In genomic region chr14:106836179-106836578, GRCm38 (mm10) we compare ENCODE assay signal across 14 mouse cellular contexts.
DNase-seq lines count a peak whose midpoint lies in the region; ATAC-seq lines count a peak whose summit lies in the region.
"Had no signal": no experiment of that assay in that cellular context is flagged by ENCODE, and none has a peak within 500 bp of the region (broad histone marks: within the 10 kb centered on the region; RNA-seq: fewer than 3 reads in every experiment).

No protein-coding gene starts in this region.

- peak overlapping the region; percentile 9; the same call in 1 of the 2 replicates for H3K4me2 ChIP-seq in forebrain, embryonic 16.5 days (ENCODE audit: low read length)
- H3K4me2 ChIP-seq in neural tube, embryonic 13.5 days = no peak overlapping the region
- no peak overlapping the region for H3K4me2 ChIP-seq in intestine, embryonic 16.5 days (ENCODE audit: low read depth, low read length)
- H3K4me2 ChIP-seq: liver, embryonic 11.5 days had no signal

- H3K27ac ChIP-seq in forebrain, embryonic 16.5 days (ENCODE audit: low read length) = no peak overlapping the region
- no peak overlapping the region for H3K27ac ChIP-seq in midbrain, embryonic 10.5 days (replicated peaks)
- no peak overlapping the region for H3K27ac ChIP-seq in neural tube, embryonic 13.5 days (replicated peaks)
- no peak overlapping the region for H3K27ac ChIP-seq in intestine, embryonic 16.5 days (ENCODE audit: low read length)

- peak; percentile 39 for DNase-seq in embryo, embryonic 11 days
- peak; percentile 47 for DNase-seq in midbrain, embryonic 10.5 days (ENCODE audit: low spot score)
- DNase-seq in spleen, postnatal 4 days (ENCODE audit: low spot score in 2 of 2) = no peak
- no peak for DNase-seq in frontal cortex, postnatal 36 days (ENCODE audit: low spot score in 2 of 2)
- no peak for DNase-seq in spleen, postnatal 36 days (ENCODE audit: low spot score in 2 of 2)
- DNase-seq: adrenal gland, postnatal 25 days; kidney, adult 18-20 months; right cerebral cortex, adult 18-20 months; thymus, adult 2 months had no signal

- H3K4me1 ChIP-seq in forebrain, embryonic 16.5 days (replicated peaks; ENCODE audit: control insufficient read depth, insufficient read depth, low read length) = peaks cover 3% of the 10 kb centered on the region; the same call in 1 of the 2 replicates
- H3K4me1 ChIP-seq in midbrain, embryonic 10.5 days = peaks cover 13% of the 10 kb centered on the region
- H3K4me1 ChIP-seq in neural tube, embryonic 13.5 days (replicated peaks) = 0 out of 2 replicates have a peak, but pooled peaks cover 4% of the 10 kb centered on the region
- no peaks in the 10 kb centered on the region for H3K4me1 ChIP-seq in intestine, embryonic 16.5 days (ENCODE audit: control insufficient read depth, insufficient read depth, low read length)

- H3K27me3 ChIP-seq in forebrain, embryonic 16.5 days (replicated peaks; ENCODE audit: control insufficient read depth, insufficient read depth, low read length) = no peaks in the 10 kb centered on the region
- H3K27me3 ChIP-seq in midbrain, embryonic 10.5 days (ENCODE audit: low read depth, poor library complexity, severe bottlenecking) = no peaks in the 10 kb centered on the region
- no peaks in the 10 kb centered on the region for H3K27me3 ChIP-seq in neural tube, embryonic 13.5 days
- H3K27me3 ChIP-seq in intestine, embryonic 16.5 days (replicated peaks; ENCODE audit: control insufficient read depth, insufficient read depth, low read length) = no peaks in the 10 kb centered on the region

- peak; percentile 96 for ATAC-seq in forebrain, embryonic 16.5 days
- peak; percentile 88 for ATAC-seq in neural tube, embryonic 13.5 days (ENCODE audit: low read depth)
- ATAC-seq in intestine, embryonic 16.5 days = no peak
- ATAC-seq: lung, postnatal 0 days had no signal

- H3K9me3 ChIP-seq in forebrain, embryonic 16.5 days (ENCODE audit: control insufficient read depth, low read length) = no peaks in the 10 kb centered on the region
- H3K9me3 ChIP-seq in midbrain, embryonic 10.5 days (replicated peaks) = no peaks in the 10 kb centered on the region
- no peaks in the 10 kb centered on the region for H3K9me3 ChIP-seq in neural tube, embryonic 13.5 days
- no peaks in the 10 kb centered on the region for H3K9me3 ChIP-seq in intestine, embryonic 16.5 days (ENCODE audit: control insufficient read depth, low read length)

- H3K4me3 ChIP-seq in forebrain, embryonic 16.5 days (replicated peaks; ENCODE audit: low read length) = no peak overlapping the region
- H3K4me3 ChIP-seq in midbrain, embryonic 10.5 days = no peak overlapping the region
- H3K4me3 ChIP-seq in neural tube, embryonic 13.5 days = no peak overlapping the region
- H3K4me3 ChIP-seq in intestine, embryonic 16.5 days (ENCODE audit: low read length) = no peak overlapping the region

- no peaks in the 10 kb centered on the region for H3K36me3 ChIP-seq in forebrain, embryonic 16.5 days (ENCODE audit: control insufficient read depth, insufficient read depth)
- H3K36me3 ChIP-seq in midbrain, embryonic 10.5 days = no peaks in the 10 kb centered on the region
- H3K36me3 ChIP-seq in neural tube, embryonic 13.5 days = no peaks in the 10 kb centered on the region
- no peaks in the 10 kb centered on the region for H3K36me3 ChIP-seq in intestine, embryonic 16.5 days (ENCODE audit: control insufficient read depth, insufficient read depth, low read length)

- H3K9ac ChIP-seq in forebrain, embryonic 16.5 days (replicated peaks; ENCODE audit: low read depth, low read length) = no peak overlapping the region
- no peak overlapping the region for H3K9ac ChIP-seq in neural tube, embryonic 13.5 days
- no peak overlapping the region for H3K9ac ChIP-seq in intestine, embryonic 16.5 days (ENCODE audit: low read depth, low read length)

- WGBS in forebrain, embryonic 16.5 days = 6% methylated on average over 4 of the region's 4 CpGs
- WGBS in midbrain, embryonic 10.5 days = 42% methylated on average over 4 of the region's 4 CpGs
- WGBS in neural tube, embryonic 13.5 days = 17% methylated on average over 4 of the region's 4 CpGs
- 65% methylated on average over 4 of the region's 4 CpGs for WGBS in intestine, embryonic 16.5 days

Comparison
In these comparisons a context has a peak if more than half of its experiments do, and no peak if none do; other contexts are left out.
1. DNase-seq: peak in embryo, embryonic 11 days (single experiment) and midbrain, embryonic 10.5 days (single experiment); none in spleen, postnatal 4 days (0 of 2), frontal cortex, postnatal 36 days (0 of 2) and spleen, postnatal 36 days (0 of 2).